24 mouse cellular contexts compared by ENCODE assay signal in genomic region chr8:106273468-106273867, GRCm38 (mm10).
"Had no signal": no experiment of that assay in that cellular context is flagged by ENCODE, and none has a peak within 500 bp of the region (broad histone marks: within the 10 kb centered on the region; RNA-seq: fewer than 3 reads in every experiment).

No protein-coding gene starts in this region.

- H3K4me3 ChIP-seq: limb, embryonic 10.5 days; limb, embryonic 13.5 days; liver, embryonic 12.5 days; liver, embryonic 15.5 days; lung, embryonic 15.5 days; megakaryocyte, embryonic 14.5 days; midbrain, embryonic 10.5 days; midbrain, embryonic 13.5 days; myocyte had no signal

- H3K27me3 ChIP-seq: limb, embryonic 13.5 days; liver, embryonic 12.5 days; liver, embryonic 15.5 days; lung, embryonic 15.5 days; midbrain, embryonic 13.5 days had no signal

- H3K27ac ChIP-seq: limb, embryonic 13.5 days; liver, embryonic 12.5 days; liver, embryonic 15.5 days; lung, embryonic 15.5 days; midbrain, embryonic 10.5 days; midbrain, embryonic 13.5 days had no signal

- H3K9me3 ChIP-seq: limb, embryonic 10.5 days; limb, embryonic 13.5 days; liver, embryonic 12.5 days; liver, embryonic 15.5 days; lung, embryonic 15.5 days; megakaryocyte, embryonic 14.5 days; midbrain, embryonic 10.5 days; midbrain, embryonic 13.5 days had no signal

- H3K4me1 ChIP-seq: liver, embryonic 12.5 days; liver, embryonic 15.5 days had no signal

- DNase-seq: kidney, adult 18-20 months; kidney, adult 9 months; kidney, postnatal 14 days; kidney, postnatal 4 days; layer of hippocampus, adult 9-11 months; layer of hippocampus, postnatal 36 days; liver; lung, adult 18-20 months; lung, postnatal 10 days; lung, postnatal 36 days; right cerebral cortex, postnatal 25 days; spleen, adult 18-20 months; thymus, adult 2 months; thymus, postnatal 14 days; thymus, postnatal 4 days had no signal

- H3K36me3 ChIP-seq: limb, embryonic 10.5 days; limb, embryonic 13.5 days; liver, embryonic 12.5 days; liver, embryonic 15.5 days; lung, embryonic 15.5 days; midbrain, embryonic 10.5 days had no signal
